Mouse (Mus musculus) granulocyte monocyte progenitor cell, adult 5-6 weeks (primary cell): ENCODE data around the gene Mrto4. TPM values are rescaled to one million over a fixed set of nuclear protein-coding genes. Genes with fewer than 3 reads are reported as not detected.
A peak's percentile ranks its signal among the peaks of the same experiment; 100 is the strongest.
"Not testable (repeated sequence)": the region's sequence is repeated elsewhere in the genome, so short reads cannot be mapped to it uniquely, and the experiment has no call there.

Source experiments
- ATAC-seq: replicated peaks from 2 replicates; pipeline ENCODE4 v1.8.0; 2016; ENCODE audit warnings: mild to moderate bottlenecking, moderate TSS enrichment, inconsistent platforms; ENCODE audit not compliant: poor library complexity, severe bottlenecking
- total RNA-seq, 2 experiments: library from RNA; stranded (forward) in 1 of 2; stranded (reverse) in 1 of 2; fragments of 200-712, 200-1000 nt in 1 of 2; fragments of >200 nt in 1 of 2; fragmentation: Nextera tagmentation in 1 of 2; gene quantifications; 2 replicates each; pipeline ENCODE4 v1.2.3; 2014 to 2017

Gene Mrto4
- total RNA-seq (2014; fragmentation: Nextera tagmentation) (143 and 158 TPM in 2 replicates), total RNA-seq (2017) (93.4 and 94.5 TPM in 2 replicates)

GRCm38 (mm10) chr4:139351931-139352711 lies at the start of gene Mrto4, which contains the start of the genes Emc1 and Ubr4:
Gene Mrto4, minus strand, starts transcription at chr4:139352576.
Gene Emc1, plus strand, starts transcription at chr4:139352587.
Gene Ubr4, plus strand, starts transcription at chr4:139352609.
- ATAC-seq: peak; percentile 96

- ATAC-seq: no peak
Measured at GRCm38 (mm10) chr4:139400487-139400886, 48.1 kb upstream of the Mrto4 start.

- no peak for ATAC-seq
Measured at GRCm38 (mm10) chr4:139395431-139395830, 43.1 kb upstream of the Mrto4 start.

GRCm38 (mm10) chr4:139389557-139389956 lies 37.2 kb upstream of the Mrto4 start:
- no peak for ATAC-seq

DNA sequence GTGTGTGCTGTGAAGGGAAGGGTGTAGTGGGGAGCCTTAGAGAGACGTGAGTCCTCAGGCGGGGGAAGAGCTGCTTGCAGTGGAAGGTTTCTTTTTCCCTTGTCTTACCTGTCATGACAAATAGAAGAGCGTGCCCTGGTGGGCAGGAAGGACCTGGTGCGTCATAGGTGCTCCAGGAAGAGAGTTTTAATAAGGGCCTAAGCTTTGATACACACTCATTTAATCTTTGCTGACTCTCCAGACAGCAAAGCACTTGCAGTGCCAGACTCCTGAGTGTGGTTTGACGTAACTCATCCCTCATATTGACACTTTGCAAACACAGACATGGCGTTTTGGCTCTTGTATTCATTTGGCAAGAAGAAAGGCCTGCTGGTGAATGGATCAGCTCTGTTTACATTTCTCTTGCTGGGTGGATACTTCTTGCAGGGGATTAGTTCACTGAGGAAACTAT lies 34.5 kb upstream of the Mrto4 start:
- ATAC-seq: no peak

GRCm38 (mm10) chr4:139385841-139386240 lies 33.5 kb upstream of the Mrto4 start:
- ATAC-seq: not testable (repeated sequence)

- no peak; the same call in 1 of the 2 replicates for ATAC-seq
Measured at GRCm38 (mm10) chr4:139382231-139382630, 29.9 kb upstream of the Mrto4 start.

GRCm38 (mm10) chr4:139381452-139381845 lies 29.1 kb upstream of the Mrto4 start:
- ATAC-seq: no peak

DNA sequence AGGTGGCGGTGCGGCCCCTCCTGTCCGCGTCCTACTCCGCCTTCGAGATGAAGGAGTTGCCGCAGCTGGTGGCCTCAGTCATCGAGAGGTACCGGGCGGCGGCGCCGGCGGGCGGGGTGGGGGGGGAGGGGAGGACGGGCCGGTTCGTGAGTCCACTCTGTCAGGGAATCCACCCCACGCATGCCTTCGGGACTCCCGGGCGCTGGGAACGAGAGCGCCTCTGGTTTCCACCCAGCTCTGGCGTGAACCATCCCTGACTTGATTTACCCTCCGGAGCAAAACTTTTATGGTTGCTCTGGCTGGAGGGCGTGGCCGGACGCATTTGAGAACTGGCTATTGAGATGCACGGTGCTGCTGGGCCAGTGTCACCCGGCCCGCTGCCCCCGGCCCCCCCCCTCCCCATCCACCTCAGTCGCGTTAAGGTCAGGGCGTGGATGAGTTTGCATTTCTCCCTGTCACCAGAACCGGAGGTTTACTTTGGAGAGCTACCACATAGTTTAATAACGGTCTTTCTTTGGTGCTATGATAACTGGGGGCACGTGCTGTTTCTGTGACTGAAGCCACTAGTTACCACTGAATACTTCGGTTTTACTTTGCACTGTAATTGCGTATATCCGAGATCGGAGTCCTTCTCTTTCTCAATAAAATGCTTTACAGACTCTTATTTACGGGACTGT lies 28.5 kb upstream of the Mrto4 start:
- ATAC-seq: peak; percentile 15; the same call in 1 of the 2 replicates

DNA sequence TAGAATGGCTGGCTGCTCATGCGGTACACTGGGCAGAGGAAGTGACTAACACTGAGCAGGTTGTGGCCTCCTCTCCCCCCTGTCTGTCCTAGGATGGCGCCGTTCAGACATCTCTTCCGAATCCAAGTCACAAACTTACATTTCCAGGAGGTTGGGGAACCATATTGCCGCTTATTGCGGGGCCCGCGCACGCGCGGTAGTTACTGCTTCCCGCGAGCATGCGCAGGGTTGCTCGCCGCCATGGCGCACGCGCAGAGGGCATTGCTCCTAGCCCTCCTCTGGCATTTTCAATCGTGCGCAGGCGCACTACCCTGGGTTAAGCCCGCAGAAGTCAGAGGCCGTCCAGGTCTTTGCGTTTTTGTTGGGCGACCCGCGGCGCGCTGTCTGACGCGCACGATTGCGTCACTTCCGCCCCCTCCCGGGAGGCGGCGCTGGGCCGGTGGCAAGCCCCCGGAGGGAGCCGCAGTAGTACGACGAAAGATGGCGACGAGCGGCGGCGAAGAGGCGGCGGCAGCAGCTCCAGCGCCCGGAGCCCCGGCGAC lies 27.9 kb upstream of the Mrto4 start:
- peak; percentile 87 for ATAC-seq

GRCm38 (mm10) chr4:139379719-139380118 lies 27.3 kb upstream of the Mrto4 start:
- ATAC-seq: no peak

DNA sequence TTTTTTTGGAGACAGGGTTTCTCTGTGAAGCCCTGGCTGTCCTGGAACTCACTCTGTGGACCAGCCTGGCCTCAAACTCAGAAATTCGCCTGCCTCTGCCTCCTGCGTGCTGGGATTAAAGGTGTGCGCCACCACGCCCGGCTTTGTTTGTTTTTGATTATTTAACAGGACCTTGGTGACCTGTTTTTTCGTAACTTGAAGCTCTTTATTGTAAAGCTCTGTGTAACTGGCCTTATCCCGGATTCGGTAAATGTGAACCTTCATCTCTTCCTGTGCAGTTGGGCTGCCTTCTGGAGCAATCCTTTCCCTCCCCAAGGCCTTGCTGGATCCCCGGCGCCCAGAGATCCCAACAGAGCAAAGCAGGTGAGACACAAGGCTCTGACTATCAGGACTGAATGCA lies 21.2 kb upstream of the Mrto4 start:
- ATAC-seq: no peak

GRCm38 (mm10) chr4:139373130-139373529 lies 20.8 kb upstream of the Mrto4 start:
- no peak for ATAC-seq

DNA sequence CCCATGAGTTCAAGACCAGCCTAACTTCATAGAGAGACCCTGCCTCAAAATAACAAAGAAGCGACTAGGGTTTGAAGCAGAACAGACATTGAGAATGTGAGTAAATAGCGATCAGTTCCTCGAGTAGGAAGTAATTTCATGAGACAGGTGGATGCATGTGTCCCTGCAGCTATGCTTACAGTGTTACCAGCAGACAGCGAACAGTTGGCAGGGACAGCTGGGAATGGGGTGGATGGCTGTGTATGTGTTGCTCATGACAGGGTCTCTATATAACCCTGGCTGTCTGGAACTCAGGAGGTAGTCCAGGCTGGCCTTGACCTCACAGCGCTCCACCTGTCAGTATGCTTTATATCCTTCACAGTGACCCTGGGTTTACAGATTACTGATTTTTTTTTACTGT lies 15.7 kb upstream of the Mrto4 start:
- ATAC-seq: no peak

DNA sequence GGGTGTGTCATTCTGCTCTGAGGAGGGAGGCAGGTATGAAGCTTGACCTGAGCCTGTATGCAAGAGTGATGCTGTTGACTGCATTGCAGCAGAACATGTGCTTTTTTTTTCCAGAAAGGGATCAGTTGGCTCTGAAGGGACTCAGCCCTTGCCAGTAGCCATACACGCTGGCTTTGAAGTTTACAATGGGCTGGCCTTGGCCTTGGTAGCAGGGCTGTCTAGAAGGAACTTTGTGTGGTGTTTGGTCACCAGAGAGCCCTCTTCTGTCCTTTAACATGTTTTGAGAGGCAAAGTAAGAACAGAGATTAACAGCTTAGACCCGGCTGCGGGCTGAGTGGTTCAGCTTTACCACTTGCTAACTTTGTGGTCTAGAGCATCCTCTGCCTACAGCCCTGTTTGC lies 15.0 kb upstream of the Mrto4 start:
- ATAC-seq: no peak

DNA sequence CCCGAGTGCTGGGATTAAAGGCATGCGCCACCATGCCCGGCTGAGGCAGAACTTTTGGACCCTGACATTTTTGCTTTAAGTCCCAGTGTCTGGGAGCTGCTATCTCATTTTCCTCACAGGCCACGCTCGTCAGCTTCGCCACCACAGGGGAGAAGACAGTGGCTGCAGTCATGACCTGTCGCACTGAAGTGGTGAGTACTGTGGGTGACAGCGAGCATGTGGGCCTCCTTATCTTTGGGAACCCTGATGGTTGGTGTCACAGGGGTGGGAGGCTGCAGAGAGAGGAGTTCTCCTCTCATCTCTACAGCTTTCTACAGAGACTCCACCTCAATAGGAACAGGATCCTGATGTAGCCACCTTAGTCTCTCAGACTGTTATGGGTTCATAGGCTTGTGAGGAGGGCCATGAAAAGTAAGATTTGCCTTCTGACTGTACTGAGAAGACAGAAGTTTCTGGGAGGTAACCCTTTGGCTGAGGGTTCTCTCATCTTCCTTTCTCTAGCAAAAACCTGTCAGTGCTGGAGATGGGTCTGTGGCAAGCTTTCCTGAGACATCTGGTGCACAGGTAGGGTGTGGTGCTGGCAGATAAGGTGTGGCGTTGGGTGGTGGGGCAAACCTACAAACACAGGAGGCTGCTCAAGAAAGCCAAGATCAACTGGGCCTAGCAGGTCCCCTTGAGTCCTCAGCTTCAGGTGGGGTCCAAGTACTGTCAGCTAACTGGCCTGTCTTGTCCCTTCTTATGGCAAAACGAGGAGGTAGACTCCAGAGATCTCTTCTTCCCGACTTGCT lies 8.6 kb upstream of the Mrto4 start:
- ATAC-seq: no peak

- ATAC-seq: no peak
Measured at GRCm38 (mm10) chr4:139357211-139357610, 4.8 kb upstream of the Mrto4 start.

DNA sequence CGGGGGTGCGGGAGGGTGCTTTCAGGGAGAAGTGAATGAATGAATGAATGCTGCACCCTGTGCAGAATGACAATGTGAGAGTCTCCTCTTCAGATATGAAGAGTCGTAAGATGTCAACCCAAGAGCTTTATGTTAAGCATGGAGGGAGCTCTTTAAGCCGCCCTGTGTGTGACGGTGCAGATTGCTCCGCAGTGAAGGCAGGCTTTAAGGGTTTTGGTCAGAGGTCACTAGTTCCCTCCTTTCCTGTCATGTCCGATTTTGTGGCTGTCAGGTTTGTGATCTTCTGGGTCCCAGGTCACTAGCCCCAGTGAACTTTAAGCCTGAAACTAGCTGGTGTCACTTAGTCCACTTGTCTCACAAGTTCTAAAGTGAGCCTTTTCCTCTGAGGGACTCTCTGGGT lies 456 bp upstream of the Mrto4 start:
- ATAC-seq: peak; percentile 25

DNA sequence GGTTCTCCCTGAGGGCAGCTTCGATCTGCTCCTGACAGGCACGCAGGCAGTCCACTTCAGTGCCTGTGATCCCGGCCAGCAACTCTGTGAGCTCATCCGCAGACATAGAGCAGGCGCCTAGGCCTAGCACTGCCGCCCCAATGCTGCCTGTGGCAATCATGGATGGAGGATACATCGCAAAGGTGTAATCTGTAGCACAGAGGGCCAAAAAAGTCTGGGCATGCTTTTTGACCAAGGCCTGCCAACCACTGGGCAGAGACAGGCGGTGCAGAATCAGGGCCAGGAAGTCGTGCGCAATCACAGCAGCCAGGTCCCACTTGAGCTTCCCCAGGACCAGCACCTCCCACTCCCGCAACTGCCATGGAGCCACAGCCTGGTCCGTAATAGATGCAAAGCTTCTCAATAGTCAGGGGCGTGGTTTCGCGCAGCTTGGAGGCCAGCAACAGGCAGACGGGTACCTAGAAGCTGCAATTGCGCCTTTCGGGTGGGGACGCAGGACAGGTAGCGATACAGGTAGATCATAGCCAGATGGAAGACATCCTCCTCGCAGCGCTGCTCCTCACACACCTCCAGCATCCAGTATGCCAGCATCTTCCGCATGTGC lies 6.9 kb downstream of the Mrto4 start:
- no peak for ATAC-seq

GRCm38 (mm10) chr4:139343718-139344117 lies 8.7 kb downstream of the Mrto4 start:
- peak; percentile 43 for ATAC-seq
